Mouse (Mus musculus) cerebellum, adult 2 months (tissue): ENCODE data around the gene Fam136a. TPM values are rescaled to one million over a fixed set of nuclear protein-coding genes. Genes with fewer than 3 reads are reported as not detected.

Experiments used
- DNase-seq, 2 experiments: peaks; one replicate each; pipeline ENCODE4 v3.0.0; 2021
- H3K27ac ChIP-seq: fragments of 200-500 bp; 2 replicates; pipeline ENCODE4 v1.5.1; 2012; ENCODE audit warnings: low read length, control low read depth, inconsistent platforms; ENCODE audit not compliant: insufficient read depth
- H3K27me3 ChIP-seq: fragments of 200-500 bp; 2 replicates; pipeline ENCODE4 v1.6.1; 2012; ENCODE audit warnings: inconsistent platforms, mild to moderate bottlenecking, low read length, moderate library complexity; ENCODE audit not compliant: control insufficient read depth, insufficient read depth
- H3K4me1 ChIP-seq: fragments of 200-500 bp; 2 replicates; pipeline ENCODE4 v1.6.1; 2011; ENCODE audit warnings: low read length; ENCODE audit not compliant: control insufficient read depth, insufficient read depth
- H3K4me3 ChIP-seq: fragments of 200-500 bp; replicated peaks from 2 replicates; pipeline ENCODE3; 2011; ENCODE audit warnings: mild to moderate bottlenecking, low read depth, low read length, control low read depth; ENCODE audit not compliant: insufficient read depth
- CTCF ChIP-seq: fragments of 200-500 bp; IDR thresholded peaks from 2 replicates; pipeline ENCODE4 v1.5.1; 2011; ENCODE audit warnings: low read depth, mild to moderate bottlenecking, control low read depth, low read length, moderate library complexity, borderline replicate concordance; ENCODE audit not compliant: insufficient read depth
- POLR2A ChIP-seq: fragments of 200-500 bp; IDR thresholded peaks from 2 replicates; pipeline ENCODE4 v1.6.1; 2011; ENCODE audit warnings: low read length, control low read depth, borderline replicate concordance; ENCODE audit not compliant: insufficient read depth
- WGBS: fragments of 180-500 bp; shearing (Covaris S2); methylation state at CpG from one replicate; pipeline ENCODE4 v1.1.7; 2018; 5-methylcytosine and 5-hydroxymethylcytosine counted together
- polyA plus RNA-seq: library from polyadenylated mRNA; depleted of rRNA; stranded (reverse); fragments of >200 nt; gene quantifications from 2 replicates; pipeline ENCODE4 v1.2.3, GENCODE M21; 2012; rRNA removed

Fam136a gene
- polyA plus RNA-seq, 1 experiment, result 22.4 TPM

DNA sequence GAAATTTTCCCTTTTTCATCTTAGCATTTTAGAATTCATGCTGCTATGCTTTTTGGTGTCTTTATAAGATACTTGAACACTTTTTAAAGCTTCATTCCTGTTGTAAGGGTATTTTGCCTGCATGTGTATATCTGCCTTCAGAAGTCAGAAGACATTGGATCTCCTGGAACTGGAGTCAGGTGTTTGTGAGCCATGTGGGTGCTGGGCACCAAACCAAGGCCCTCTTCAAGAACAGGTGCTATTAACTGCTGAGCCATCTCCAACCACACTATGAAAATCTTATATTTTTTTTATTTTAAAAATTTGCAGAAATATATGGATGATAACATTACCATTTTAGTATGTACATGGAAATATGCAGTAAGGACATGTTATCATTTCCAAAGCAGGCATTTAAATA is 40.9 kb downstream of the Fam136a start:
- peak in 1 of 2 experiments; percentile 30 for DNase-seq
- no peak for TF ChIP-seq CTCF
- no peak for TF ChIP-seq POLR2A
- Histone ChIP-seq H3K27me3 (no peaks in the 10 kb centered on the region), H3K4me3 (peak overlapping the region; percentile 43), H3K27ac (no peak overlapping the region), H3K4me1 (no peaks in the 10 kb centered on the region; the same call in 1 of the 2 replicates)

DNA sequence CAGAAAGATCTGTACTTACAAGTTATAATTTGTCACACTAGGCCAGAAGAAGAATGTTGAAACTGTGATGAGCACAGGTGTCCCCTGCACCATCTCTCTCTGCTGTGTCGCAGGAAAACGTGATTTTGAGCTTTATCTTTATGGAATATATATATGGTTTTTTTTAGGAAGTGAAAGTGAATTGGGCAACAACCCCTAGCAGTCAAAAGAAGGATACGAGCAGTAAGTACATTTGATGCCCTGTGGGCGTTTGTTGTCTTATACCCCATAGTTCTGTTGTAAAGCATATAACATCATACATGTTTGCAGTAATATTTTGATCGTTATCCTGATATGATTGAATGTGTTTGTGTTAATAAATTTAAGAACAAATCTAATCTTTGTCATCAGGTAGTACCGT is 53.3 kb downstream of the Fam136a start:
- no peak for DNase-seq
- Histone ChIP-seq H3K27ac (no peak overlapping the region), H3K4me1 (no peaks in the 10 kb centered on the region), H3K4me3 (no peak overlapping the region), H3K27me3 (no peaks in the 10 kb centered on the region)
- no peak for TF ChIP-seq POLR2A
- TF ChIP-seq CTCF, result no peak
- WGBS, result 92% methylated on average over 6 of the region's 6 CpGs

DNA sequence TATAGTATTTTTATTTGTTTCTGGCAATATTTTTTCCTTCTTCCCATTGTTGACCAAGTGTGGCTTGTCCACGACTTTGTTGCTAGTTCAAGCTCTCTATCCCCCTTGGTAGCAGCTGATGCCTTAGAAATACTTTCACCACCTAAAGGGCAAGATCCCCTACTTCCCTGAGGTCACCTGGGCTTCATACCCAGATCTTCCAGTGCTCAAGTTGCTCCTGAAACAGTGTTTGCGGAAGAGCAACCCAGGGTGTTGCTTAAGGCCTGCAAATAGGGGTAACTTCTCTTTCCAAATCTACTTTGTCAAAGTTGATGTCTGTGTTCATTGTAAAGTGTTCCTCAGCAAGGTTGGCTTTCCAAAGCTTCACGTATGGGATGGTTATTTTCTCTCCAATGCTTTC is 53.8 kb downstream of the Fam136a start:
- Histone ChIP-seq H3K4me1 (no peaks in the 10 kb centered on the region), H3K27me3 (no peaks in the 10 kb centered on the region), H3K27ac (no peak overlapping the region), H3K4me3 (no peak overlapping the region)
- no peak for DNase-seq
- TF ChIP-seq CTCF (no peak), POLR2A (no peak)
- WGBS, result 85% methylated on average over 3 of the region's 3 CpGs

Other genes with a start within 250 kb of the Fam136a start
- 13.9 and 16.1 TPM in 2 replicates for gene Tgfa, start 170.4 kb upstream of the Fam136a start, polyA plus RNA-seq
- gene Snrpg, start 5.7 kb downstream of the Fam136a start, polyA plus RNA-seq, result 62.2 and 74.2 TPM in 2 replicates
- 59.5 and 61.1 TPM in 2 replicates for gene Pcyox1, start 31.5 kb downstream of the Fam136a start, polyA plus RNA-seq
- gene Tia1, start 38.6 kb downstream of the Fam136a start, polyA plus RNA-seq, result 119 and 133 TPM in 2 replicates
- gene Gm44790, start 61.0 kb downstream of the Fam136a start, polyA plus RNA-seq, result 0.82 and 1.1 TPM in 2 replicates
- gene C87436, start 72.7 kb downstream of the Fam136a start, polyA plus RNA-seq, result 24.3 and 25.3 TPM in 2 replicates
- gene Pcbp1, start 160.7 kb downstream of the Fam136a start, polyA plus RNA-seq, result 179 and 186 TPM in 2 replicates